Mouse (Mus musculus): ENCODE measurements at regions not wholly inside any gene's neighbourhood (a gene's known extent, or its start where the extent isn't known, plus 50 kb on each side); places are given as distances from the start of the nearest gene placed in this dataset.

DNA sequence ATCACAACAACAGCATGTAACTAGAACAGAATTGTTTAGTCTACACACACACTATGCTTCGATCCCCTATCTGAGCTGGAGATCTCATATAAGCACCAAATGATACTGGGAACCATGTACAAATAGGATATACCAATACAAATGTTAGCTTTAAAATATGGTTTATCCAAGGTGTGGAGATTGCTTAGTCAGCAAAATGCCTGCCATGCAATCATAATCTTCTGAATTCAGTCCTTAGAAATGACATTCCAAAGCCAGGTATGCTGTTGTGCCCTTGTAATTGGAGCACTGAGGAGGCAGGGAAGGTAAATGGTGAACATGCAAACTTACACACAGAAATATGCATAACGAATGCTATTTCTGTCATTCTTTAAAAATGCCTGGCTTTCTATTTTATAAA, 54.0 kb upstream of the Thsd7b start:
- Histone ChIP-seq H3K36me3 (ENCODE audit: control insufficient read depth, insufficient read depth, low read length) (no peaks in the 10 kb centered on the region), H3K79me2 (ENCODE audit: control insufficient read depth, insufficient read depth, low read length) (no peaks in the 10 kb centered on the region), H3K4me1 (ENCODE audit: control insufficient read depth, insufficient read depth, low read length) (no peaks in the 10 kb centered on the region), H3K9ac (ENCODE audit: low read depth, low read length) (no peak overlapping the region), H3K27me3 (ENCODE audit: control insufficient read depth, insufficient read depth, low read length) (no peaks in the 10 kb centered on the region; the same call in 1 of the 2 replicates), H3K27ac (replicated peaks; ENCODE audit: insufficient read depth, low read depth, low read length) (no peak overlapping the region), H3K4me3 (ENCODE audit: insufficient read depth, low read depth, low read length) (no peak overlapping the region)
- no peak for TF ChIP-seq POLR2A (IDR thresholded peaks at IDR 0.05; ENCODE audit: extremely low read depth, insufficient read depth, low read length)
- no peak for TF ChIP-seq CTCF (IDR thresholded peaks at IDR 0.05; ENCODE audit: low read depth, low read length)
- whole genome bisulfite sequencing, result 75% methylated on average over 2 of the region's 2 CpGs
- DNase-seq (ENCODE audit: extremely low read depth, low read depth, low spot score), result no peak

DNA sequence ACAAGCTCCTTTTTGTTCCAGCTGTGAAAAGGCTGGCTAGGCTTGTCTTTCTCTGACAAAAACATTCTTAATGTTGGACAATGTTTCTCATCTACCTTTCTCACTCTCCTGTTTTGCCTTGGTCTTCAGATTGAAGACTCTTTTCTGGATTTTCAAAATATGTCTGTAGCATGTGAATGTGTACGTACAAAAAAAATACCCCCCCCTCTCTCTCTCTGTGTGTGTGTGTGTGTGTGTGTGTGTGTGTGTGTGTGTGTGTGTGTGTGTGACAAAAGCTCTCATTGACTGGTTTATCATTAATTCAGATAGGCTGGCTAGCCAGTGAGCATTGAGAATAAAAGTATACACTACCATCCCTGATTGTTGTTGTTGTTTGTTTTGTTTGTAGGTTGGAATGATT, 64.3 kb upstream of the Thsd7b start:
- Histone ChIP-seq H3K27ac (replicated peaks; ENCODE audit: insufficient read depth, low read depth, low read length) (no peak overlapping the region), H3K9ac (ENCODE audit: low read depth, low read length) (no peak overlapping the region), H3K4me1 (ENCODE audit: control insufficient read depth, insufficient read depth, low read length) (no peaks in the 10 kb centered on the region), H3K36me3 (ENCODE audit: control insufficient read depth, insufficient read depth, low read length) (no peaks in the 10 kb centered on the region), H3K27me3 (ENCODE audit: control insufficient read depth, insufficient read depth, low read length) (no peaks in the 10 kb centered on the region), H3K79me2 (ENCODE audit: control insufficient read depth, insufficient read depth, low read length) (no peaks in the 10 kb centered on the region), H3K4me3 (ENCODE audit: insufficient read depth, low read depth, low read length) (no peak overlapping the region)
- TF ChIP-seq POLR2A (IDR thresholded peaks at IDR 0.05; ENCODE audit: extremely low read depth, insufficient read depth, low read length) (no peak), CTCF (IDR thresholded peaks at IDR 0.05; ENCODE audit: low read depth, low read length) (no peak)
- no peak for DNase-seq (ENCODE audit: extremely low read depth, low read depth, low spot score)
- WGBS, result 83% methylated on average over 1 of the region's 1 CpGs

DNA sequence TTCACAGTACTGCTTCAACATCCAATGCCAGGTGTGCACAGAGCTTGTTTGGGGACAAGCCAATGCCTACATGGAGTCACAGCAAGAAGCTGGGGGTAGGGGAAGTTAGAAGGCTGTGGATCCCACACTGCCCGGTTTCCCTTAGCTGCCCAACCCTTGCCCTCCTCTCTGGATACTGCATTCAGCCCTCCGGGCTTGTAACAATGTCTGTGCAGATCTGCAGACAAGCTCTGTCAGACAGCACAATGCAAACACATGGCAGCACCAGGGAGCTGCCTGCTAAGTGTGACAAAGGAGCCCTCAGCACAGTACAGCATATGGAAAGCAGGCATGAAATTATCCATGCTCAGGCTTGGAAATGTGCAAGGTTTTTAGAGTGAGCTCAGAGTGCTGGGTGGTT, 64.7 kb upstream of the Thsd7b start:
- TF ChIP-seq POLR2A (IDR thresholded peaks at IDR 0.05; ENCODE audit: extremely low read depth, insufficient read depth, low read length), result no peak
- no peak for TF ChIP-seq CTCF (IDR thresholded peaks at IDR 0.05; ENCODE audit: low read depth, low read length)
- WGBS, result 34% methylated on average over 2 of the region's 2 CpGs
- H3K4me1 ChIP-seq (ENCODE audit: control insufficient read depth, insufficient read depth, low read length), result no peaks in the 10 kb centered on the region

DNA sequence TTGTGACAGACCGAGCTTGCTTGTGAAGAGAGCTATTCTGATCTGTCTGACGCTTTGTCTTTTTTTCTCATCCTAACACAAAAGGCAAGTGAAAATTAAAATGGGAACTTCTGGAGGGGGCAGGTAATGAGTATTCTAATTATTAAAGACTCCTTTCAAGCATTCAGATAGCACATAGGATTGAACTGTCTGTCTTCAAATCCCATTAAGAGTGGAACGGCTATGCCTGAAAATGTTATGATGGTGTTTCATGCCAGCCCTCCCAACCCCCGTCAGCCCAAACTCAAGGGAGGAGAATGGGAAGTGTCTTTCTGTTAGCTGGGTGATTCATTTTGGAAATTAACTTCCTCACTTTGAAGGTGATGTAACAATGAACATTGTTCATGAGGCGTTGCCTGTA, 65.4 kb upstream of the Thsd7b start:
- no peak for TF ChIP-seq CTCF (IDR thresholded peaks at IDR 0.05; ENCODE audit: low read depth, low read length)
- no peak for TF ChIP-seq POLR2A (IDR thresholded peaks at IDR 0.05; ENCODE audit: extremely low read depth, insufficient read depth, low read length)
- no peaks in the 10 kb centered on the region for H3K27me3 ChIP-seq (ENCODE audit: control insufficient read depth, insufficient read depth, low read length)
- no peaks in the 10 kb centered on the region for H3K4me1 ChIP-seq (ENCODE audit: control insufficient read depth, insufficient read depth, low read length)
- H3K4me3 ChIP-seq (ENCODE audit: insufficient read depth, low read depth, low read length), result no peak overlapping the region
- H3K36me3 ChIP-seq (ENCODE audit: control insufficient read depth, insufficient read depth, low read length), result no peaks in the 10 kb centered on the region
- DNase-seq (ENCODE audit: extremely low read depth, low read depth, low spot score), result no peak
- H3K27ac ChIP-seq (replicated peaks; ENCODE audit: insufficient read depth, low read depth, low read length), result no peak overlapping the region
- H3K79me2 ChIP-seq (ENCODE audit: control insufficient read depth, insufficient read depth, low read length), result no peaks in the 10 kb centered on the region
- WGBS, result 86% methylated on average over 5 of the region's 5 CpGs
- H3K9ac ChIP-seq (ENCODE audit: low read depth, low read length), result no peak overlapping the region

More for the DNA sequence above, 64.7 kb upstream of the Thsd7b start:
- Histone ChIP-seq H3K27ac (replicated peaks; ENCODE audit: insufficient read depth, low read depth, low read length) (no peak overlapping the region), H3K36me3 (ENCODE audit: control insufficient read depth, insufficient read depth, low read length) (no peaks in the 10 kb centered on the region), H3K27me3 (ENCODE audit: control insufficient read depth, insufficient read depth, low read length) (no peaks in the 10 kb centered on the region), H3K9ac (ENCODE audit: low read depth, low read length) (no peak overlapping the region), H3K79me2 (ENCODE audit: control insufficient read depth, insufficient read depth, low read length) (no peaks in the 10 kb centered on the region), H3K4me3 (ENCODE audit: insufficient read depth, low read depth, low read length) (no peak overlapping the region)
- no peak for DNase-seq (ENCODE audit: extremely low read depth, low read depth, low spot score)

DNA sequence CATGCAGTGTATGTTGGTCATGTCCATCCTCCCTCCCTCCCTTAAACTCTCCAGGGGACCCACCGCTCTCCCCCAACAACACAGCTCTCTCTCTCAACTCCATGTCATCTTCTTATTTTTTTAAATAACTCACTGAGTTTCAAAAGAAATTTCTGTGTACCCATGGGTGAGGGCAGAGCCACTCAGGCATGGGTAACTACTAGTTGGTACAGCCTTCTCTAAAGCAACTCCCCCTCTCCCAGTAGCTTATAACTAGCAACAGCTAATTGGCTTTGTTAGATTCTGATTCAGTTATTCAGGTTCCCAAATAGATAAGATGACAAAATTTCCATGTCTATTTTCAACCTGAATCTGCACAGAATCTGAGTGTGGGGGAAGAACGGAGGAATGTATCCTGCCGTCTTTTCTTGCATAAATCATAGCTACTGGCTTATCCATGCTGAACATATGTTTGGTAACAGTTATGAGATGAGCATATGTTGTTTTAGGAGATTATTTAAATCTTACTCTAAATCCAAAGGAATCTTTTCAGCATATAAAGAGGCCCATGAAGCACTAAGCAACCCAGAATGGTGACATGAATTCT, 92.8 kb upstream of the Thsd7b start:
- DNase-seq (ENCODE audit: extremely low read depth, low read depth, low spot score), result no peak
- TF ChIP-seq CTCF (IDR thresholded peaks at IDR 0.05; ENCODE audit: low read depth, low read length) (no peak), POLR2A (IDR thresholded peaks at IDR 0.05; ENCODE audit: extremely low read depth, insufficient read depth, low read length) (no peak)
- 89% methylated on average over 3 of the region's 3 CpGs for WGBS

DNA sequence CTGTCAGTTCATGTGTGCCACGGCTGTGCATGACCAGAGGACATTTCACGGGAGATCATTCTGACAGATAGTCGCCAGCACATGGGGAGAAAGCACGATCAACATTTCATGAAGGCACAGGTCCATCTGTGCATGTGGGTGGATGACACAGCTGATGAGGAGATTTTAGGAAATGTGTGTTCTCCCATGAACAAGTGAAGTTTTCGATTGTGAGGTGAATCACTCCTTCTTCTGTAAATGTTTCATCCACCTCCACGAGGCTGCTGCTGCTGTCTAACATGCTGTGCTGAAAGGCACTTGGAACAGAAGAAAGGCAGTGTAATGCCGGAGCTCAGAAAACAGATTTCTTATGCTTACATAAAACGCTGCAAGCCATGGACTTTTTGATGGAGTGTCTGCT, 103.2 kb upstream of the Thsd7b start:
- H3K9ac ChIP-seq (ENCODE audit: low read depth, low read length), result no peak overlapping the region
- DNase-seq (ENCODE audit: extremely low read depth, low read depth, low spot score), result no peak
- no peaks in the 10 kb centered on the region for H3K79me2 ChIP-seq (ENCODE audit: control insufficient read depth, insufficient read depth, low read length)
- WGBS, result 74% methylated on average over 8 of the region's 8 CpGs
- no peaks in the 10 kb centered on the region for H3K36me3 ChIP-seq (ENCODE audit: control insufficient read depth, insufficient read depth, low read length)
- H3K27ac ChIP-seq (replicated peaks; ENCODE audit: insufficient read depth, low read depth, low read length), result no peak overlapping the region
- TF ChIP-seq CTCF (IDR thresholded peaks at IDR 0.05; ENCODE audit: low read depth, low read length) (no peak), POLR2A (IDR thresholded peaks at IDR 0.05; ENCODE audit: extremely low read depth, insufficient read depth, low read length) (no peak)
- no peaks in the 10 kb centered on the region for H3K27me3 ChIP-seq (ENCODE audit: control insufficient read depth, insufficient read depth, low read length)
- H3K4me1 ChIP-seq (ENCODE audit: control insufficient read depth, insufficient read depth, low read length), result no peaks in the 10 kb centered on the region
- no peak overlapping the region for H3K4me3 ChIP-seq (ENCODE audit: insufficient read depth, low read depth, low read length)

More for the DNA sequence above, 92.8 kb upstream of the Thsd7b start:
- Histone ChIP-seq H3K36me3 (ENCODE audit: control insufficient read depth, insufficient read depth, low read length) (no peaks in the 10 kb centered on the region), H3K4me3 (ENCODE audit: insufficient read depth, low read depth, low read length) (no peak overlapping the region), H3K27ac (replicated peaks; ENCODE audit: insufficient read depth, low read depth, low read length) (no peak overlapping the region), H3K9ac (ENCODE audit: low read depth, low read length) (no peak overlapping the region), H3K27me3 (ENCODE audit: control insufficient read depth, insufficient read depth, low read length) (no peaks in the 10 kb centered on the region), H3K79me2 (ENCODE audit: control insufficient read depth, insufficient read depth, low read length) (no peaks in the 10 kb centered on the region), H3K4me1 (ENCODE audit: control insufficient read depth, insufficient read depth, low read length) (no peaks in the 10 kb centered on the region)

Data from liver, adult 2 months (tissue).